Mouse (Mus musculus) heart, embryonic 14.5 days (tissue): Measurements from ENCODE around the gene Atp2a2. TPM values are rescaled to one million over a fixed set of nuclear protein-coding genes. Genes with fewer than 3 reads are reported as not detected.
A peak's percentile ranks its signal among the peaks of the same experiment; 100 is the strongest.

Experiments used
- ATAC-seq: fragments of 200-750 bp; cut with Nextera tagmentation; 2 replicates; pipeline ENCODE4 v1.8.0; 2017; ENCODE audit warnings: low read depth, moderate TSS enrichment; ENCODE audit not compliant: insufficient number of reproducible peaks, insufficient read depth, low FRiP score
- H3K27ac ChIP-seq, 2 experiments: fragments of 200-500 bp in 1 of 2; fragments of 300-500 bp in 1 of 2; sonication (generic) in 1 of 2; replicated peaks in 1 of 2; 2 replicates each; pipeline ENCODE4 v1.5.1; 2012 to 2014; ENCODE audit warnings: low read depth in 2 of 2, low read length in 2 of 2, control low read depth in 1 of 2, mild to moderate bottlenecking in 1 of 2, mixed read lengths in 1 of 2; ENCODE audit not compliant: control insufficient read depth in 1 of 2, insufficient read depth in 1 of 2
- H3K27me3 ChIP-seq: fragments of 300-500 bp; sonication (generic); 2 replicates; pipeline ENCODE4 v1.6.1; 2014; ENCODE audit warnings: mild to moderate bottlenecking, low read length, control low read depth; ENCODE audit not compliant: control insufficient read depth, insufficient read depth
- H3K36me3 ChIP-seq: fragments of 300-500 bp; sonication (generic); 2 replicates; pipeline ENCODE4 v1.6.1; 2014; ENCODE audit warnings: mild to moderate bottlenecking, control low read depth, low read length, mixed read lengths; ENCODE audit not compliant: control insufficient read depth, insufficient read depth
- H3K4me1 ChIP-seq, 2 experiments: fragments of 200-500 bp in 1 of 2; fragments of 300-500 bp in 1 of 2; sonication (generic) in 1 of 2; 2 replicates each; pipeline ENCODE4 v1.6.1; 2012 to 2014; ENCODE audit warnings: low read length in 2 of 2, control low read depth in 1 of 2, mixed read lengths in 1 of 2; ENCODE audit not compliant: control insufficient read depth in 2 of 2, insufficient read depth in 2 of 2
- H3K4me2 ChIP-seq: fragments of 300-500 bp; sonication (generic); 2 replicates; pipeline ENCODE4 v1.6.1; 2014; ENCODE audit warnings: mild to moderate bottlenecking, low read length
- H3K4me3 ChIP-seq, 2 experiments: fragments of 200-500 bp in 1 of 2; fragments of 300-500 bp in 1 of 2; sonication (generic) in 1 of 2; 2 replicates each; pipeline ENCODE4 v1.5.1; 2012 to 2014; ENCODE audit warnings: low read length in 2 of 2, mild to moderate bottlenecking in 2 of 2, control low read depth in 1 of 2, low read depth in 1 of 2, moderate library complexity in 1 of 2; ENCODE audit not compliant: control insufficient read depth in 1 of 2, insufficient read depth in 1 of 2
- H3K9ac ChIP-seq: fragments of 300-500 bp; sonication (generic); 2 replicates; pipeline ENCODE4 v1.6.1; 2014; ENCODE audit warnings: mild to moderate bottlenecking, low read length
- H3K9me3 ChIP-seq: fragments of 300-500 bp; sonication (generic); 2 replicates; pipeline ENCODE4 v1.6.1; 2016; ENCODE audit warnings: low read length, control low read depth; ENCODE audit not compliant: control insufficient read depth
- WGBS: fragments of 180-500 bp; shearing (Covaris S2); extraction: QIAGEN DNeasy Blood & Tissue Kit; methylation state at CpG from one replicate; pipeline ENCODE4 v1.1.7; 2014; 5-methylcytosine and 5-hydroxymethylcytosine counted together
- polyA plus RNA-seq: library from polyadenylated mRNA; unstranded; fragments of >200 nt; fragmentation: Nextera tagmentation; extraction: Ambion mirVana; gene quantifications from 2 replicates; pipeline ENCODE4 v1.2.1, GENCODE M21; 2014

Gene Atp2a2
- polyA plus RNA-seq, 1 experiment from 2014 or later = 472 TPM

GRCm38 (mm10) chr5:122538077-122538476, 36.1 kb upstream of the Atp2a2 start:
- no peak overlapping the region for H3K9ac ChIP-seq
- no peak overlapping the region for H3K4me2 ChIP-seq
- H3K36me3 ChIP-seq = peaks cover 10% of the 10 kb centered on the region
- no peak overlapping the region for H3K27ac ChIP-seq
- peaks cover 4 to 14% of the 10 kb centered on the region in 2 experiments for H3K4me1 ChIP-seq
- 89% methylated on average over 11 of the region's 11 CpGs for WGBS
- no peak for ATAC-seq
- no peak overlapping the region for H3K4me3 ChIP-seq
- no peaks in the 10 kb centered on the region for H3K9me3 ChIP-seq
- no peaks in the 10 kb centered on the region for H3K27me3 ChIP-seq

GRCm38 (mm10) chr5:122537654-122538053, 35.6 kb upstream of the Atp2a2 start:
- H3K36me3 ChIP-seq = peaks cover 10% of the 10 kb centered on the region
- peaks cover 0 to 12% of the 10 kb centered on the region in 2 experiments; a peak in 2 of 4 replicates for H3K4me1 ChIP-seq
- H3K27ac ChIP-seq = no peak overlapping the region
- H3K9ac ChIP-seq = no peak overlapping the region
- no peak overlapping the region for H3K4me3 ChIP-seq
- H3K27me3 ChIP-seq = no peaks in the 10 kb centered on the region
- ATAC-seq = no peak
- H3K9me3 ChIP-seq = no peaks in the 10 kb centered on the region
- no peak overlapping the region for H3K4me2 ChIP-seq
- 98% methylated on average over 5 of the region's 5 CpGs for WGBS

- Histone ChIP-seq H3K4me2 (no peak overlapping the region), H3K36me3 (peaks cover 1% of the 10 kb centered on the region; the same call in 1 of the 2 replicates), H3K27me3 (no peaks in the 10 kb centered on the region), H3K9ac (no peak overlapping the region), H3K4me1 (peaks cover 19 to 29% of the 10 kb centered on the region in 2 experiments), H3K27ac (no peak overlapping the region), H3K9me3 (no peaks in the 10 kb centered on the region), H3K4me3 (no peak overlapping the region)
- WGBS = 66% methylated on average over 8 of the region's 8 CpGs
- no peak for ATAC-seq
Measured at GRCm38 (mm10) chr5:122533884-122534283, 31.9 kb upstream of the Atp2a2 start.

GRCm38 (mm10) chr5:122529913-122530604, 28.0 kb upstream of the Atp2a2 start:
- Histone ChIP-seq H3K4me2 (no peak overlapping the region), H3K36me3 (no peaks in the 10 kb centered on the region), H3K4me3 (no peak overlapping the region), H3K27ac (peak overlapping the region; percentile 93 to 95), H3K4me1 (peaks cover 57 to 64% of the 10 kb centered on the region in 2 experiments), H3K9ac (peak overlapping the region; percentile 59), H3K9me3 (no peaks in the 10 kb centered on the region), H3K27me3 (no peaks in the 10 kb centered on the region)
- ATAC-seq = no peak
- WGBS = 68% methylated on average over 9 of the region's 9 CpGs

GRCm38 (mm10) chr5:122529316-122529715, 27.3 kb upstream of the Atp2a2 start:
- ATAC-seq = no peak

GRCm38 (mm10) chr5:122528591-122528990, 26.6 kb upstream of the Atp2a2 start:
- 71% methylated on average over 3 of the region's 3 CpGs for WGBS
- Histone ChIP-seq H3K27ac (peak overlapping the region; percentile 93 to 95), H3K27me3 (no peaks in the 10 kb centered on the region), H3K9ac (peak overlapping the region; percentile 59), H3K4me3 (no peak overlapping the region), H3K9me3 (no peaks in the 10 kb centered on the region), H3K4me2 (no peak overlapping the region), H3K4me1 (peaks cover 71% of the 10 kb centered on the region in 2 experiments), H3K36me3 (no peaks in the 10 kb centered on the region)
- ATAC-seq = no peak

More at GRCm38 (mm10) chr5:122529316-122529715, 27.3 kb upstream of the Atp2a2 start:
- no peaks in the 10 kb centered on the region for H3K9me3 ChIP-seq
- no peaks in the 10 kb centered on the region for H3K36me3 ChIP-seq
- H3K4me3 ChIP-seq = no peak overlapping the region
- peak overlapping the region; percentile 93 to 95 for H3K27ac ChIP-seq
- H3K27me3 ChIP-seq = no peaks in the 10 kb centered on the region
- WGBS = 17% methylated on average over 3 of the region's 3 CpGs
- no peak overlapping the region for H3K4me2 ChIP-seq
- peak overlapping the region; percentile 59 for H3K9ac ChIP-seq
- peaks cover 65 to 70% of the 10 kb centered on the region in 2 experiments for H3K4me1 ChIP-seq

GRCm38 (mm10) chr5:122527761-122528160, 25.7 kb upstream of the Atp2a2 start:
- no peaks in the 10 kb centered on the region for H3K36me3 ChIP-seq
- no peaks in the 10 kb centered on the region for H3K27me3 ChIP-seq
- H3K27ac ChIP-seq = peak overlapping the region; percentile 93 to 95
- no peak; the same call in 1 of the 2 replicates for ATAC-seq
- H3K9ac ChIP-seq = peak overlapping the region; percentile 63
- H3K4me3 ChIP-seq = peak overlapping the region in 1 of 2 experiments; percentile 9; a peak in 1 of 4 replicates
- H3K9me3 ChIP-seq = no peaks in the 10 kb centered on the region
- H3K4me2 ChIP-seq = peak overlapping the region; percentile 50
- H3K4me1 ChIP-seq = peaks cover 69 to 71% of the 10 kb centered on the region in 2 experiments
- 7% methylated on average over 11 of the region's 11 CpGs for WGBS
